In genomic region chr17:29083586-29083985, GRCm38 (mm10) we compare ENCODE assay signal across 17 mouse cellular contexts. TPM values are rescaled to one million over a fixed set of nuclear protein-coding genes. Genes with fewer than 3 reads are reported as not detected.
"Had no signal": no experiment of that assay in that cellular context is flagged by ENCODE, and none has a peak within 500 bp of the region (broad histone marks: within the 10 kb centered on the region; RNA-seq: fewer than 3 reads in every experiment).

No protein-coding gene starts in this region.

- H3K9ac ChIP-seq: limb, embryonic 12.5 days; limb, embryonic 15.5 days; liver, embryonic 14.5 days; liver, postnatal 0 days; lung, embryonic 14.5 days; midbrain, embryonic 13.5 days; neural tube, embryonic 13.5 days had no signal

- H3K27ac ChIP-seq: kidney, postnatal 0 days; limb, embryonic 12.5 days; limb, embryonic 15.5 days; liver, embryonic 14.5 days; macrophage; midbrain, embryonic 13.5 days; neural tube, embryonic 13.5 days had no signal

- H3K36me3 ChIP-seq: limb, embryonic 12.5 days; limb, embryonic 15.5 days; midbrain, embryonic 13.5 days; neural tube, embryonic 13.5 days had no signal

- H3K9me3 ChIP-seq: limb, embryonic 12.5 days; limb, embryonic 15.5 days; midbrain, embryonic 13.5 days; neural tube, embryonic 13.5 days had no signal

- DNase-seq: kidney, adult 18-20 months; kidney, adult 9 months; left cerebral cortex, postnatal 4 days; liver, postnatal 0 days; lung, embryonic 14.5 days; thymus, postnatal 36 days had no signal

- H3K4me3 ChIP-seq: limb, embryonic 12.5 days; limb, embryonic 15.5 days; midbrain, embryonic 13.5 days; myocyte; neural tube, embryonic 13.5 days had no signal

- ATAC-seq: liver, postnatal 0 days; lung, postnatal 0 days; midbrain, embryonic 13.5 days; midbrain, embryonic 16.5 days had no signal

RNA-seq across cellular contexts. Expression of gene Rab44, which starts 30.4 kb away (rescaled TPM):
- total RNA-seq: left cerebral cortex, postnatal 14 days had no signal
